Mouse (Mus musculus): ENCODE measurements around the gene Dusp13. TPM values are rescaled to one million over a fixed set of nuclear protein-coding genes. Genes with fewer than 3 reads are reported as not detected.
A peak's percentile ranks its signal among the peaks of the same experiment; 100 is the strongest.

Gene Dusp13
- polyA plus RNA-seq, 1 experiment: 961 TPM

GRCm38 (mm10) chr14:21786500-21786899 lies 35.5 kb upstream of the Dusp13 start:
- H3K36me3 ChIP-seq (ENCODE audit: control insufficient read depth, insufficient read depth, low read length): no peaks in the 10 kb centered on the region; the same call in 1 of the 2 replicates
- H3K27me3 ChIP-seq (ENCODE audit: control insufficient read depth, insufficient read depth, low read length): no peaks in the 10 kb centered on the region
- H3K4me3 ChIP-seq (ENCODE audit: control insufficient read depth, low read depth, low read length): no peak overlapping the region
- no peaks in the 10 kb centered on the region for H3K4me1 ChIP-seq (ENCODE audit: control insufficient read depth, insufficient read depth, low read length)
- TF ChIP-seq POLR2A (IDR thresholded peaks at IDR 0.05; ENCODE audit: control insufficient read depth, low read depth, low read length): no peak
- H3K27ac ChIP-seq (ENCODE audit: control insufficient read depth, insufficient read depth, low read depth, low read length): no peak overlapping the region

GRCm38 (mm10) chr14:21776201-21776600 lies 25.2 kb upstream of the Dusp13 start:
- no peak overlapping the region for H3K27ac ChIP-seq (ENCODE audit: control insufficient read depth, insufficient read depth, low read depth, low read length)
- no peak overlapping the region for H3K4me3 ChIP-seq (ENCODE audit: control insufficient read depth, low read depth, low read length)
- no peaks in the 10 kb centered on the region for H3K4me1 ChIP-seq (ENCODE audit: control insufficient read depth, insufficient read depth, low read length)
- no peaks in the 10 kb centered on the region for H3K27me3 ChIP-seq (ENCODE audit: control insufficient read depth, insufficient read depth, low read length)
- no peaks in the 10 kb centered on the region; the same call in none of the 2 replicates for H3K36me3 ChIP-seq (ENCODE audit: control insufficient read depth, insufficient read depth, low read length)
- TF ChIP-seq POLR2A (IDR thresholded peaks at IDR 0.05; ENCODE audit: control insufficient read depth, low read depth, low read length): no peak
- no peak for TF ChIP-seq CTCF (IDR thresholded peaks at IDR 0.05; ENCODE audit: control insufficient read depth, insufficient read depth, insufficient replicate concordance, low read depth, low read length)

GRCm38 (mm10) chr14:21773946-21774345 lies 23.0 kb upstream of the Dusp13 start:
- no peak overlapping the region for H3K4me3 ChIP-seq (ENCODE audit: control insufficient read depth, low read depth, low read length)
- no peaks in the 10 kb centered on the region for H3K4me1 ChIP-seq (ENCODE audit: control insufficient read depth, insufficient read depth, low read length)
- TF ChIP-seq CTCF (IDR thresholded peaks at IDR 0.05; ENCODE audit: control insufficient read depth, insufficient read depth, insufficient replicate concordance, low read depth, low read length): no peak
- no peak for TF ChIP-seq POLR2A (IDR thresholded peaks at IDR 0.05; ENCODE audit: control insufficient read depth, low read depth, low read length)
- H3K27ac ChIP-seq (ENCODE audit: control insufficient read depth, insufficient read depth, low read depth, low read length): no peak overlapping the region
- no peaks in the 10 kb centered on the region for H3K27me3 ChIP-seq (ENCODE audit: control insufficient read depth, insufficient read depth, low read length)
- H3K36me3 ChIP-seq (ENCODE audit: control insufficient read depth, insufficient read depth, low read length): no peaks in the 10 kb centered on the region; the same call in none of the 2 replicates

GRCm38 (mm10) chr14:21772506-21773281 lies 21.7 kb upstream of the Dusp13 start:
- Histone ChIP-seq H3K4me3 (ENCODE audit: control insufficient read depth, low read depth, low read length) (no peak overlapping the region), H3K27ac (ENCODE audit: control insufficient read depth, insufficient read depth, low read depth, low read length) (no peak overlapping the region), H3K36me3 (ENCODE audit: control insufficient read depth, insufficient read depth, low read length) (no peaks in the 10 kb centered on the region; the same call in none of the 2 replicates), H3K4me1 (ENCODE audit: control insufficient read depth, insufficient read depth, low read length) (no peaks in the 10 kb centered on the region), H3K27me3 (ENCODE audit: control insufficient read depth, insufficient read depth, low read length) (no peaks in the 10 kb centered on the region)
- TF ChIP-seq CTCF (IDR thresholded peaks at IDR 0.05; ENCODE audit: control insufficient read depth, insufficient read depth, insufficient replicate concordance, low read depth, low read length): no peak
- no peak for TF ChIP-seq POLR2A (IDR thresholded peaks at IDR 0.05; ENCODE audit: control insufficient read depth, low read depth, low read length)

GRCm38 (mm10) chr14:21766398-21766958 lies 15.5 kb upstream of the Dusp13 start:
- no peak overlapping the region for H3K4me3 ChIP-seq (ENCODE audit: control insufficient read depth, low read depth, low read length)
- H3K36me3 ChIP-seq (ENCODE audit: control insufficient read depth, insufficient read depth, low read length): no peaks in the 10 kb centered on the region
- H3K27ac ChIP-seq (ENCODE audit: control insufficient read depth, insufficient read depth, low read depth, low read length): peak overlapping the region; percentile 57; the same call in 1 of the 2 replicates
- peaks cover 2% of the 10 kb centered on the region for H3K4me1 ChIP-seq (ENCODE audit: control insufficient read depth, insufficient read depth, low read length)
- no peaks in the 10 kb centered on the region for H3K27me3 ChIP-seq (ENCODE audit: control insufficient read depth, insufficient read depth, low read length)
- TF ChIP-seq POLR2A (IDR thresholded peaks at IDR 0.05; ENCODE audit: control insufficient read depth, low read depth, low read length) (no peak), CTCF (IDR thresholded peaks at IDR 0.05; ENCODE audit: control insufficient read depth, insufficient read depth, insufficient replicate concordance, low read depth, low read length) (no peak)

- Histone ChIP-seq H3K4me3 (ENCODE audit: control insufficient read depth, low read depth, low read length) (no peak overlapping the region), H3K4me1 (ENCODE audit: control insufficient read depth, insufficient read depth, low read length) (peaks cover 2% of the 10 kb centered on the region), H3K27ac (ENCODE audit: control insufficient read depth, insufficient read depth, low read depth, low read length) (peak overlapping the region; percentile 57), H3K27me3 (ENCODE audit: control insufficient read depth, insufficient read depth, low read length) (no peaks in the 10 kb centered on the region), H3K36me3 (ENCODE audit: control insufficient read depth, insufficient read depth, low read length) (no peaks in the 10 kb centered on the region)
- TF ChIP-seq CTCF (IDR thresholded peaks at IDR 0.05; ENCODE audit: control insufficient read depth, insufficient read depth, insufficient replicate concordance, low read depth, low read length) (no peak), POLR2A (IDR thresholded peaks at IDR 0.05; ENCODE audit: control insufficient read depth, low read depth, low read length) (no peak)
Measured at GRCm38 (mm10) chr14:21765754-21766397, 14.9 kb upstream of the Dusp13 start.

- no peaks in the 10 kb centered on the region for H3K36me3 ChIP-seq (ENCODE audit: control insufficient read depth, insufficient read depth, low read length)
- H3K4me3 ChIP-seq (ENCODE audit: control insufficient read depth, low read depth, low read length): no peak overlapping the region
- TF ChIP-seq POLR2A (IDR thresholded peaks at IDR 0.05; ENCODE audit: control insufficient read depth, low read depth, low read length) (no peak), CTCF (IDR thresholded peaks at IDR 0.05; ENCODE audit: control insufficient read depth, insufficient read depth, insufficient replicate concordance, low read depth, low read length) (no peak)
- no peak overlapping the region for H3K27ac ChIP-seq (ENCODE audit: control insufficient read depth, insufficient read depth, low read depth, low read length)
- H3K27me3 ChIP-seq (ENCODE audit: control insufficient read depth, insufficient read depth, low read length): no peaks in the 10 kb centered on the region
- peaks cover 2% of the 10 kb centered on the region for H3K4me1 ChIP-seq (ENCODE audit: control insufficient read depth, insufficient read depth, low read length)
Measured at GRCm38 (mm10) chr14:21764646-21765045, 13.7 kb upstream of the Dusp13 start.
